Mouse (Mus musculus) forebrain, embryonic 14.5 days (tissue): ENCODE data around the gene Apba2. TPM values are rescaled to one million over a fixed set of nuclear protein-coding genes. Genes with fewer than 3 reads are reported as not detected.

Experiments used
- ATAC-seq: fragments of 200-750 bp; cut with Nextera tagmentation; 2 replicates; pipeline ENCODE4 v1.8.0; 2017; ENCODE audit warnings: mild to moderate bottlenecking, moderate library complexity
- DNase-seq: peaks from one replicate; pipeline ENCODE4 v3.0.0-alpha.2; 2015; ENCODE audit warnings: low spot score
- H3K27ac ChIP-seq: fragments of 300-500 bp; sonication (generic); 2 replicates; pipeline ENCODE4 v1.5.1; 2014; ENCODE audit warnings: low read depth, mild to moderate bottlenecking, control low read depth, low read length, moderate library complexity
- H3K27me3 ChIP-seq: fragments of 300-500 bp; sonication (generic); replicated peaks from 2 replicates; pipeline ENCODE4 v1.6.1; 2014; ENCODE audit warnings: low read length, control low read depth, mixed read lengths; ENCODE audit not compliant: control insufficient read depth, insufficient read depth
- H3K36me3 ChIP-seq: fragments of 300-500 bp; sonication (generic); 2 replicates; pipeline ENCODE4 v1.6.1; 2014; ENCODE audit warnings: low read length, control low read depth; ENCODE audit not compliant: control insufficient read depth, insufficient read depth
- H3K4me1 ChIP-seq: fragments of 300-500 bp; sonication (generic); 2 replicates; pipeline ENCODE4 v1.6.1; 2014; ENCODE audit warnings: antibody characterized with exemption, low read length, control low read depth; ENCODE audit not compliant: control insufficient read depth, insufficient read depth
- H3K4me2 ChIP-seq: fragments of 300-500 bp; sonication (generic); 2 replicates; pipeline ENCODE4 v1.6.1; 2014; ENCODE audit warnings: mild to moderate bottlenecking, control low read depth, low read length
- H3K4me3 ChIP-seq: fragments of 300-500 bp; sonication (generic); 2 replicates; pipeline ENCODE4 v1.5.1; 2014; ENCODE audit warnings: low read depth, low read length, control low read depth
- H3K9ac ChIP-seq: fragments of 300-500 bp; sonication (generic); 2 replicates; pipeline ENCODE4 v1.6.1; 2014; ENCODE audit warnings: mild to moderate bottlenecking, low read length, control low read depth, moderate library complexity
- H3K9me3 ChIP-seq: fragments of 300-500 bp; sonication (generic); replicated peaks from 2 replicates; pipeline ENCODE4 v1.6.1; 2016; ENCODE audit warnings: low read length, control low read depth, mixed read lengths; ENCODE audit not compliant: control insufficient read depth
- WGBS: fragments of 180-500 bp; shearing (Covaris S2); extraction: QIAGEN DNeasy Blood & Tissue Kit; methylation state at CpG from one replicate; pipeline ENCODE4 v1.1.7; 2014; 5-methylcytosine and 5-hydroxymethylcytosine counted together
- polyA plus RNA-seq: library from polyadenylated mRNA; unstranded; fragments of >200 nt; fragmentation: Nextera tagmentation; extraction: Ambion mirVana; gene quantifications from 2 replicates; pipeline ENCODE4 v1.2.1, GENCODE M21; 2014

Apba2 gene
- polyA plus RNA-seq, 1 experiment from 2014 or later, result 113 TPM

DNA sequence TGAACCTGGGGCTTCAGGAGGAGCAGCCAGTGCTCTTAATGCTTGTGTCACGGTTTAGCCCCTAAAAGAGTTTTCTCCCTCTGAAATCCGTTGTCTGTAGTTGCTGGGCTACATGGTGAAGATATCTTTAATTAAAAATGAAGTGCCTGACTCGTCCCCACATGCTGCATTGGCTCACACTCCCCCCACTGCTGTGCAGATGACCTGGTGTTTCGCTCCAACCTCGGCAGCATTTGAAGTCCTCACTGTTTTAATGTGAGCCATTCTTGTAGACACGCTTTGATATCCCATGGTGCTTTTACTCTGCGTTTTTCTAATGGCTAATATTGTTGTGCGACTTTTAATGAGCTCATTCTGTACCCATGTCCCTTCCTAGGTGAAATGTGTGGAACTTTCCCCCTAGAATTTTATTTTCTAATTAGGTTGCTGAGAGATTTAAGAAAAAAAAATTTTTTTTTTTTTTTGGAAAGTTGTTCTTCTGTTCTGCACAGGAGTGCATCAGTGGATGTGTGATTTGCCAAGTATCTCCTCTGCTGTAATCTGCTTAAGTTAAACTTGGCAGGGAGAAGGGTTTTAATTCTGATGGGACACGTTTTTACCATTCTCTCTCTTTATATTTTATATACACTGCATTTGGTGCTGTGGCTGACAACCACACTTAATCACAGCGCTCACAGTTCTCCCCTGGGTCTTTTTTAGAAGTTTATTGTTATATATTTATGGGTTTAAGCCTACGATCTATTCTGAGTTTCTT, 87.3 kb downstream of the Apba2 start:
- 50% methylated on average over 11 of the region's 11 CpGs for WGBS
- Histone ChIP-seq H3K4me3 (no peak overlapping the region), H3K9ac (no peak overlapping the region), H3K27me3 (no peaks in the 10 kb centered on the region), H3K4me1 (no peaks in the 10 kb centered on the region), H3K4me2 (no peak overlapping the region), H3K27ac (no peak overlapping the region), H3K36me3 (no peaks in the 10 kb centered on the region), H3K9me3 (no peaks in the 10 kb centered on the region)
- DNase-seq (peak; percentile 49), ATAC-seq (peak; percentile 64; the same call in 1 of the 2 replicates)

DNA sequence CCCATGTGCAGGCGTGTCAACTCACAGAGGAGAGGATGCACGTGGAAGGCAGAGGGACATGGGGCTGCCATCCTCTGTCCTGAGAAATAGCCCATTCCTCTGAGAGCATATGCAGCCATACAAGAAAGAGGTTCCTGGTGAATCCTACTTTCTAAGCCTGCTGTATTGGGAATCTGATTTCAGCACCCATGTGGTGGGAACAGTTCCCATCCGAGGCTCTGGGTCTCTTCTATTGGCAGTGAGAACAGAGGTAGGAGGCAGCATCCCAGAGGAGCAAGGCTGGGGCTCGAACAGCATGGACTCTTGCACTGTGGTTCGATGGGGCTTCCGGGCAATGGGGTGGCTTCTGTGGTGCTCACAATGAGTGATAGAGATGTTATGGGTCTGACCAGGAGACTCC, 93.8 kb downstream of the Apba2 start:
- Histone ChIP-seq H3K27ac (no peak overlapping the region), H3K4me2 (no peak overlapping the region), H3K27me3 (no peaks in the 10 kb centered on the region), H3K9ac (no peak overlapping the region), H3K9me3 (no peaks in the 10 kb centered on the region), H3K36me3 (no peaks in the 10 kb centered on the region), H3K4me3 (no peak overlapping the region), H3K4me1 (no peaks in the 10 kb centered on the region)
- DNase-seq, result no peak
- no peak for ATAC-seq
- WGBS, result 78% methylated on average over 6 of the region's 6 CpGs

- no peaks in the 10 kb centered on the region for H3K4me1 ChIP-seq
- H3K4me2 ChIP-seq, result no peak overlapping the region
- no peak overlapping the region for H3K9ac ChIP-seq
- ATAC-seq (no peak), DNase-seq (no peak)
- H3K4me3 ChIP-seq, result no peak overlapping the region
- H3K27me3 ChIP-seq, result no peaks in the 10 kb centered on the region
- H3K9me3 ChIP-seq, result no peaks in the 10 kb centered on the region
- H3K27ac ChIP-seq, result no peak overlapping the region
- no peaks in the 10 kb centered on the region for H3K36me3 ChIP-seq
- 88% methylated on average over 9 of the region's 9 CpGs for WGBS
Measured at GRCm38 (mm10) chr7:64596652-64597051, 95.1 kb downstream of the Apba2 start.

GRCm38 (mm10) chr7:64609866-64610265, 108.4 kb downstream of the Apba2 start:
- Histone ChIP-seq H3K27ac (no peak overlapping the region), H3K36me3 (no peaks in the 10 kb centered on the region), H3K4me3 (no peak overlapping the region), H3K9me3 (no peaks in the 10 kb centered on the region), H3K9ac (no peak overlapping the region), H3K4me1 (no peaks in the 10 kb centered on the region), H3K4me2 (no peak overlapping the region), H3K27me3 (no peaks in the 10 kb centered on the region)
- no peak for DNase-seq
- 90% methylated on average over 3 of the region's 3 CpGs for WGBS
- ATAC-seq, result no peak

GRCm38 (mm10) chr7:64610875-64611274, 109.4 kb downstream of the Apba2 start:
- 67% methylated on average over 4 of the region's 4 CpGs for WGBS

GRCm38 (mm10) chr7:64619261-64619660, 117.8 kb downstream of the Apba2 start:
- DNase-seq, result no peak
- WGBS, result 93% methylated on average over 4 of the region's 4 CpGs
- H3K4me2 ChIP-seq, result no peak overlapping the region
- no peak overlapping the region for H3K27ac ChIP-seq
- no peaks in the 10 kb centered on the region for H3K9me3 ChIP-seq
- H3K4me1 ChIP-seq, result no peaks in the 10 kb centered on the region
- H3K9ac ChIP-seq, result no peak overlapping the region
- no peaks in the 10 kb centered on the region for H3K36me3 ChIP-seq
- no peaks in the 10 kb centered on the region for H3K27me3 ChIP-seq
- ATAC-seq, result no peak
- no peak overlapping the region for H3K4me3 ChIP-seq

More at GRCm38 (mm10) chr7:64610875-64611274, 109.4 kb downstream of the Apba2 start:
- no peaks in the 10 kb centered on the region for H3K27me3 ChIP-seq
- no peak overlapping the region for H3K27ac ChIP-seq
- no peaks in the 10 kb centered on the region for H3K4me1 ChIP-seq
- ATAC-seq, result no peak
- DNase-seq, result peak; percentile 17
- no peak overlapping the region for H3K9ac ChIP-seq
- no peak overlapping the region for H3K4me3 ChIP-seq
- H3K9me3 ChIP-seq, result no peaks in the 10 kb centered on the region
- H3K4me2 ChIP-seq, result no peak overlapping the region
- no peaks in the 10 kb centered on the region for H3K36me3 ChIP-seq

DNA sequence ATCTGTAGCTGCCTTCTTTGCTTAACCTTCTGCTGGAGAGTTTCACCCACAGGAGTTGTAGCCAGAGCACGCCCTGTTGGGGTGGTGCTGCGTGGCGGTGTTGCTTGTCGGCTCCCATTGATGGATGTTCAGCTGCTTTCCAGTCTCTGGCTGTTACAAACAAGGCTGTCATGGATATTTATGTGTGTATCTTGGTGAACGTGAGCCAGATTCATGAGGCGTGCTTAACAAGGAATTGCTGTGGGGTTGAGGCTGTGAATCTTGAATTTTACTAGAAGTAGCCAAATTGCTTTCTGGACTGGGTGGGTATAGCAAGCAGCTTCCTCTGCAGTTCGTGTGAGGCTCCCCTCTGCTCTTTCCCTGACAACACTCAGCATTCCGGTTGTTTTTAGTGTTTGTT, 125.0 kb downstream of the Apba2 start:
- no peak for DNase-seq
- 93% methylated on average over 8 of the region's 8 CpGs for WGBS
- Histone ChIP-seq H3K27ac (no peak overlapping the region), H3K9ac (no peak overlapping the region), H3K36me3 (no peaks in the 10 kb centered on the region), H3K4me2 (no peak overlapping the region), H3K27me3 (no peaks in the 10 kb centered on the region), H3K4me1 (peaks cover 3% of the 10 kb centered on the region; the same call in 1 of the 2 replicates), H3K4me3 (no peak overlapping the region), H3K9me3 (no peaks in the 10 kb centered on the region)
- no peak for ATAC-seq

DNA sequence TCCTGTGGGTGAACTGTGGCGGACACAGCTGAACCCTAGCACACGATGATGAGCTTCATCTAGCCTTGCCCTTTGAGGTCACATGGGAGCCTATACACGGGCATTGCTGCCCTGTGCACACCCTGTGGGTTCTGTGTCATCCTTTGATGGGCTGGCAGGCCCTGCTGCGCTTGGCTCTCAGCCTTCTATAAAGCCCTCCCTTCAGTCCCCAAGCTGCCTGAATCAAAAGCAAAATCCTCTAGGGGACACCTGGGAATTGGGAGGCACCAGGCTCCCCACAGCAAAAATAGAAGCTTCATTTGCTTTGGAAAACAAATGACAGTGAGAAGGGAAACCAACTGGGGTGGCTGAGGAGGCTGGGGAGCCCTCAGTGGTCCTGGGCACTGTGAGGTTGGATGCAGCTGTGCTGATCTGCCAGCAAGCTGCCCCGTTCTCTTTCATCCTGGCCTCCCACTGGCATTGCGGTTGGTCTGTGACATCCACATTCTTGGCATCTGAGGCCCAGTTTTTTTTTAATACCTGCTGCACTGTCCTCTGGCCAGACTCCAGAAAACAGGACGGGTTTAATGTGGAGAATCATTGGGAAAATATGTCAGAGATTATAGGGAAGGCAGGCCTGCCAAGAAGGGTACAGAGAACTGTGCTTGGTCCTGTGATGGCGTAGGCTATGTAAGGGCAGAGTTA, 126.6 kb downstream of the Apba2 start:
- Histone ChIP-seq H3K36me3 (no peaks in the 10 kb centered on the region), H3K4me2 (no peak overlapping the region), H3K27me3 (no peaks in the 10 kb centered on the region), H3K27ac (no peak overlapping the region), H3K9ac (no peak overlapping the region), H3K4me1 (peaks cover 3% of the 10 kb centered on the region; the same call in 1 of the 2 replicates), H3K4me3 (no peak overlapping the region), H3K9me3 (no peaks in the 10 kb centered on the region)
- 51% methylated on average over 8 of the region's 8 CpGs for WGBS
- ATAC-seq (peak; percentile 30; the same call in 1 of the 2 replicates), DNase-seq (peak; percentile 20)

DNA sequence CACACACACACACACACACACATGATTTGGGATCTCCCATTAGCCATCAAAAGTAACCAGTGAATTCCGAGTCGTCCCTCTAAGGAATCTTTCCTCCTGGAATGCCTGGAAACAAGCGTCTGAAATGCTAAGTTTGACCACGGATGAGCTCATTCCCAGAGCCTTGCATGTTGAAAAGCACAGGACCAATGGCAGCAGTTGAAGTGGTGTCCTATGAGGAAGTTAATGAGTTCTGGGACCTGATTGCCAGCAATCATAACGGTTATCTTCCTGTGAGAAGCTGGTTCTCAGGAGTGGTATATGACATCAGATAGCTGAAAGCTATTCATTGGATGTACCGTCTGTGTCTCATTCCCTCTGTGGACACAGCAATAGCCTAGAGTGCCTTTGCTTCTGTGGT, 129.2 kb downstream of the Apba2 start:
- 0 out of 2 replicates have a peak overlapping the region, but pooled peaks have one; percentile 11 for H3K27ac ChIP-seq
- DNase-seq (no peak), ATAC-seq (no peak)
- no peaks in the 10 kb centered on the region for H3K27me3 ChIP-seq
- no peaks in the 10 kb centered on the region for H3K36me3 ChIP-seq
- no peak overlapping the region for H3K4me2 ChIP-seq
- H3K9ac ChIP-seq, result no peak overlapping the region
- H3K9me3 ChIP-seq, result no peaks in the 10 kb centered on the region
- no peak overlapping the region for H3K4me3 ChIP-seq
- WGBS, result 89% methylated on average over 6 of the region's 6 CpGs
- peaks cover 9% of the 10 kb centered on the region for H3K4me1 ChIP-seq
